In genomic region chr6:117241206-117241605, GRCm38 (mm10) we compare ENCODE assay signal across 25 mouse cellular contexts.
DNase-seq lines count a peak whose midpoint lies in the region; ATAC-seq and TF ChIP-seq lines count a peak whose summit lies in the region.
"Had no signal": no experiment of that assay in that cellular context is flagged by ENCODE, and none has a peak within 500 bp of the region (broad histone marks: within the 10 kb centered on the region; RNA-seq: fewer than 3 reads in every experiment).

No protein-coding gene starts in this region.

- no peak overlapping the region for H3K4me3 ChIP-seq in gastrocnemius, adult 2 months
- H3K4me3 ChIP-seq: embryonic facial prominence, embryonic 13.5 days; forebrain, embryonic 10.5 days; forebrain, embryonic 13.5 days; heart, adult 2 months; heart, embryonic 10.5 days; heart, embryonic 13.5 days; hindbrain, embryonic 12.5 days; hindbrain, embryonic 15.5 days had no signal

- TF ChIP-seq CTCF in gastrocnemius, adult 2 months (IDR thresholded peaks at IDR 0.05): no peak

- intact Hi-C loops in gastrocnemius, adult 2 months (cut with DNase I): no loop called here

- DNase-seq in 416B (ENCODE audit: low read depth): peak; percentile 31
- no peak for DNase-seq in right cerebral cortex, adult 18-20 months
- DNase-seq in ovary, postnatal 36 days (ENCODE audit: low spot score): no peak
- no peak for DNase-seq in gastrocnemius, adult 2 months
- DNase-seq: adrenal gland, adult 2 months; adrenal gland, postnatal 25 days; B cell, adult 2 months; cerebellum, adult 11-12 months; cerebellum, adult 8-10 months; cerebellum, postnatal 10 days; gastrocnemius, postnatal 14 days; heart, adult 2 months; heart, postnatal 14 days; heart, postnatal 4 days had no signal

- ATAC-seq in common myeloid progenitor, adult 5-6 weeks (replicated peaks; ENCODE audit: low read depth, poor library complexity, severe bottlenecking): peak; percentile 91
- ATAC-seq in megakaryocyte, adult 5-6 weeks (ENCODE audit: poor library complexity, severe bottlenecking): peak; percentile 18; the same call in 1 of the 2 replicates
- ATAC-seq: forebrain, embryonic 13.5 days; forebrain, embryonic 16.5 days; intestine, postnatal 0 days had no signal

- H3K27ac ChIP-seq in gastrocnemius, adult 2 months: no peak overlapping the region
- H3K27ac ChIP-seq: embryonic facial prominence, embryonic 13.5 days; forebrain, embryonic 10.5 days; forebrain, embryonic 13.5 days; heart, adult 2 months; heart, embryonic 10.5 days; heart, embryonic 13.5 days; hindbrain, embryonic 12.5 days; hindbrain, embryonic 15.5 days had no signal
